Mouse (Mus musculus) heart, postnatal 25 days (tissue): ENCODE measurements around the gene Arnt2. TPM values are rescaled to one million over a fixed set of nuclear protein-coding genes. Genes with fewer than 3 reads are reported as not detected.

Experiments
- DNase-seq: peaks from one replicate; pipeline ENCODE4 v3.0.0; 2022; ENCODE audit warnings: low spot score
- intact Hi-C: fragments of 180-260 bp; cut with DNase I; formaldehyde crosslinking; loops from one replicate; pipeline ENCODE4 v1.15.1; 2025
- total RNA-seq, 2 experiments: library from RNA; stranded (reverse); gene quantifications; 2 replicates each; pipeline ENCODE4 v1.2.3; 2021

Arnt2 gene
- total RNA-seq, 2 experiments from 2014 or later: 0.18 to 0.92 TPM

- intact Hi-C loops: loop anchor here (10.0 kb wide), 1 partner anchor 434 kb away; no protein-coding TSS in a partner anchor
- DNase-seq: no peak
These were observed 59.4 kb downstream of the Arnt2 start for GRCm38 (mm10) chr7:84350529-84350928.

- DNase-seq: no peak
- intact Hi-C loops: loop anchor here (10.0 kb wide), 1 partner anchor 435 kb away; no protein-coding TSS in a partner anchor
These were observed 60.0 kb downstream of the Arnt2 start for GRCm38 (mm10) chr7:84349976-84350375.

GRCm38 (mm10) chr7:84348145-84348911, 61.6 kb downstream of the Arnt2 start:
- intact Hi-C loops: no loop called here
- no peak for DNase-seq

- DNase-seq: no peak
- intact Hi-C loops: loop anchor here (5.0 kb wide), 1 partner anchor 71 kb away; no protein-coding TSS in a partner anchor
These were observed 66.8 kb downstream of the Arnt2 start for GRCm38 (mm10) chr7:84343160-84343559.

- intact Hi-C loops: loop anchor here (5.0 kb wide), 1 partner anchor 69 kb away; no protein-coding TSS in a partner anchor
- DNase-seq: no peak
These were observed 69.0 kb downstream of the Arnt2 start for GRCm38 (mm10) chr7:84341001-84341400.

GRCm38 (mm10) chr7:84339186-84339585, 70.8 kb downstream of the Arnt2 start:
- DNase-seq: no peak
- intact Hi-C loops: no loop called here

GRCm38 (mm10) chr7:84337768-84338167, 72.2 kb downstream of the Arnt2 start:
- DNase-seq: peak; percentile 41
- intact Hi-C loops: no loop called here

- no peak for DNase-seq
- intact Hi-C loops: no loop called here
These were observed 73.1 kb downstream of the Arnt2 start for GRCm38 (mm10) chr7:84336907-84337306.

GRCm38 (mm10) chr7:84336580-84336886, 73.4 kb downstream of the Arnt2 start:
- DNase-seq: no peak
- intact Hi-C loops: no loop called here

GRCm38 (mm10) chr7:84335766-84336579, 74.0 kb downstream of the Arnt2 start:
- DNase-seq: no peak
- intact Hi-C loops: no loop called here

GRCm38 (mm10) chr7:84333996-84334395, 76.0 kb downstream of the Arnt2 start:
- intact Hi-C loops: no loop called here
- DNase-seq: no peak

GRCm38 (mm10) chr7:84332295-84333168, 77.4 kb downstream of the Arnt2 start:
- intact Hi-C loops: no loop called here
- no peak for DNase-seq

- DNase-seq: no peak
- intact Hi-C loops: no loop called here
These were observed 80.8 kb downstream of the Arnt2 start for GRCm38 (mm10) chr7:84329174-84329583.

GRCm38 (mm10) chr7:84328770-84329169, 81.2 kb downstream of the Arnt2 start:
- no peak for DNase-seq
- intact Hi-C loops: no loop called here

- DNase-seq: no peak
- intact Hi-C loops: no loop called here
These were observed 84.2 kb downstream of the Arnt2 start for GRCm38 (mm10) chr7:84325570-84326328.

- no peak for DNase-seq
- intact Hi-C loops: no loop called here
These were observed 88.4 kb downstream of the Arnt2 start for GRCm38 (mm10) chr7:84321542-84321941.

GRCm38 (mm10) chr7:84315353-84316003, 94.5 kb downstream of the Arnt2 start:
- intact Hi-C loops: no loop called here
- DNase-seq: no peak

GRCm38 (mm10) chr7:84314742-84315141, 95.2 kb downstream of the Arnt2 start:
- no peak for DNase-seq
- intact Hi-C loops: no loop called here

- no peak for DNase-seq
- intact Hi-C loops: no loop called here
These were observed 98.4 kb downstream of the Arnt2 start for GRCm38 (mm10) chr7:84311624-84312023.
